Mouse (Mus musculus): ENCODE measurements around the gene Srm. TPM values are rescaled to one million over a fixed set of nuclear protein-coding genes. Genes with fewer than 3 reads are reported as not detected.
A peak's percentile ranks its signal among the peaks of the same experiment; 100 is the strongest.

The Srm gene
- polyA plus RNA-seq, 1 experiment = 143 TPM

DNA sequence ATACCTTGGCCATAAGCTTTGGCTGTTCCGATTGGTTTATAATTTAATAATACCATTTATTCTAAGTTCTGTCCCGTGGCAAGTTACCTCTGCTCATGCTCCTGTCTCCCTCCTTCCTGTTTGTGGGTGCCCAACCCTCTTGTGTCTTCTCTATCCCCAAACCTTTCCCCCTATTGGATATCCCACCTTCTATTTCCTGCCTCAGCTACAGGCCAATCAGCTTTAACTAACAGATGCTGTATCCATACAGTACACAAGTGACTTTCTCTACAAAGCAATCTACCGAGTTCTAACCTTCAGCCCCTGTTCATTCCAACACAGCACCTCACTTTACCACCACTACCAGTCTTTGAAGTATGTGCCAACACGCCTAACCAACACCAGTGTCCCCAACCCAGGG is 32.3 kb downstream of the Srm start:
- peaks cover 66% of the 10 kb centered on the region for H3K36me3 ChIP-seq (ENCODE audit: control insufficient read depth, insufficient read depth, low read length, poor library complexity, severe bottlenecking)
- H3K27me3 ChIP-seq (ENCODE audit: control insufficient read depth, insufficient read depth, low read length, poor library complexity, severe bottlenecking) = no peaks in the 10 kb centered on the region
- H3K27ac ChIP-seq (ENCODE audit: insufficient read depth, low read length) = 0 out of 2 replicates have a peak overlapping the region, but pooled peaks have one; percentile 16
- no peaks in the 10 kb centered on the region for H3K4me1 ChIP-seq (ENCODE audit: control insufficient read depth, insufficient read depth, low read length)
- H3K4me3 ChIP-seq (ENCODE audit: low read depth, low read length) = peak overlapping the region; percentile 63
- TF ChIP-seq EP300 (IDR thresholded peaks at IDR 0.05; ENCODE audit: insufficient read depth, low read depth, low read length) = no peak
- no peak for TF ChIP-seq POLR2A (IDR thresholded peaks at IDR 0.05; ENCODE audit: insufficient read depth, low read length)
- no peak for TF ChIP-seq CTCF (IDR thresholded peaks at IDR 0.05; ENCODE audit: low read depth, low read length)
- H3K9ac ChIP-seq (ENCODE audit: low read depth, poor library complexity, severe bottlenecking) = peak overlapping the region; percentile 99
- no peaks in the 10 kb centered on the region for H3K9me3 ChIP-seq (replicated peaks; ENCODE audit: control insufficient read depth, insufficient read depth, low read length, poor library complexity, severe bottlenecking)

GRCm38 (mm10) chr4:148625010-148625409 is 33.7 kb downstream of the Srm start:
- H3K27me3 ChIP-seq (ENCODE audit: control insufficient read depth, insufficient read depth, low read length, poor library complexity, severe bottlenecking) = no peaks in the 10 kb centered on the region
- no peak overlapping the region for H3K27ac ChIP-seq (ENCODE audit: insufficient read depth, low read length)
- H3K4me1 ChIP-seq (ENCODE audit: control insufficient read depth, insufficient read depth, low read length) = peaks cover 2% of the 10 kb centered on the region
- H3K9me3 ChIP-seq (replicated peaks; ENCODE audit: control insufficient read depth, insufficient read depth, low read length, poor library complexity, severe bottlenecking) = no peaks in the 10 kb centered on the region
- peaks cover 52% of the 10 kb centered on the region for H3K36me3 ChIP-seq (ENCODE audit: control insufficient read depth, insufficient read depth, low read length, poor library complexity, severe bottlenecking)
- H3K9ac ChIP-seq (ENCODE audit: low read depth, poor library complexity, severe bottlenecking) = peak overlapping the region; percentile 99
- TF ChIP-seq POLR2A (IDR thresholded peaks at IDR 0.05; ENCODE audit: insufficient read depth, low read length) = no peak
- TF ChIP-seq EP300 (IDR thresholded peaks at IDR 0.05; ENCODE audit: insufficient read depth, low read depth, low read length) = no peak
- TF ChIP-seq CTCF (IDR thresholded peaks at IDR 0.05; ENCODE audit: low read depth, low read length) = no peak
- peak overlapping the region; percentile 87 for H3K4me3 ChIP-seq (ENCODE audit: low read depth, low read length)

DNA sequence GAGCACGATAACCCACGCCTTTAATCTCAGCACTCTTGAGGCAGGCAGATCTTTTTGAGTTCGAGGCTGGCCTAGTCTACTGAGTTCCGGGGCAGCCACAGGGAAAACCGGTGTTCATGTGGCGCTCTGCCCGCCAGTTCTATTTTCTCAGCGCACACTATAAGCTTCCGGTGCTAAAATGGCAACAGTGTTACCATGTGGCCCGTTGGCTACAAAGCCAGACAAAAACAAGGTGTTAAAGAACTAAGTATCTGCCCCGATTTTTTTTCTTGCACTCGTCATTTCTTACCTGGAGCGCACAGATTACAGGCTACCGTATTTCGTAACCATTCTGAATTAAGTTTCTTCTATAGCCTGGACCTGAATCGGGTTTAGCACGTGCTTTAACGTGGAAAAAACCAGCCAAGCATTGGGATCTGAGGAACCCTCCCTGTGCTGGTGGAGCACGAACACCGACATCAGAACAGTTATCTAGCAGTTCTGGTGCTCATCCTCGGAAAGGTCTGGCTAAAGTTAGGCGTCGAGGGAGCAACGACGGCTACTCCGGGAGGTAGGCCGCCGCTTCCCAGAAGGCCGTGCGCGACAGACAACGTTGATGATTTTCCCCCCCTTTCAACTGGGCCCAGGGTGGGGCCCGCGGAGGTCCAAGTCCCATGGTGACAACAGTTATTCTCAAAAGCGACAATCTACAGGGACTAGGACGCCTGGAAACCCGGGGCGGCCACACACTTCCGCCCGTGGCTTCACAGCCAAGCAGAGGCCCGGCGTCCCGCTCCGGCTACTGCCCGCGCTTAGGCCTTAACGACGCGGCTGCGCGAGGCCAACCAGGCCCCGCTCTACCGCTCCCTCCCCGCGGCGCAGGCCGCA is 34.7 kb downstream of the Srm start:
- Histone ChIP-seq H3K9ac (ENCODE audit: low read depth, poor library complexity, severe bottlenecking) (peak overlapping the region; percentile 99), H3K27ac (ENCODE audit: insufficient read depth, low read length) (peak overlapping the region; percentile 71)

DNA sequence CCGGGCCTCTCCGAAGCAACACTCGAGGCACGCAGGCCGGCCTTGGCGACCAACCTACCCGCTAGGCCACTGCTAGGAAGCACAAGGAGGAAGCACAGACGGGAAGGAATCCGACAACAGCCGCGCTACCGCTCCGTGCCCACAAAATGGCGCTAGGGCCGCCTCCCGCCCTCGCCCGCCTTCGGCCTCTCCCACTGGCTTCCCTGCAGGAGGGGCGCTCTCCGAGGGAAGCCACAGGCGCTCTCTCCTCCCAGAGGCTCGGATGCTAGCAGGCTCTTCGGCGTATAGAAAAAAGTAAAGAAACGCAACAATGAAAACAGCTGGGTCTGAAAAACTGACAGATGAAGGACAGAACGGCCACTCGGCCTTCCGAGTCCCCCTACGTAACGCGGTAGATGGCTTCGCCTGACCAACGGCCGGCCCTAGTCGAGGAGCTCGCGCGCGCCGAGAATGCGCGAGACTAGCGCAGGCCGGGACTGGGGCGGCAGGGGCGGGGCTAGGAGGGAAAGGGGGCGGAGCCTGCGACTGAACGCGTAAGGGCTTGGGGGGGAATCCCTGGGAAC is 35.4 kb downstream of the Srm start, which contains the start of gene Tardbp:
Gene Tardbp, minus strand, starts transcription at position 397 of the 563 bp plus-strand sequence.
- H3K36me3 ChIP-seq (ENCODE audit: control insufficient read depth, insufficient read depth, low read length, poor library complexity, severe bottlenecking) = peaks cover 35% of the 10 kb centered on the region
- peak within 1 kb of the TSS; percentile 94 for H3K27ac ChIP-seq (ENCODE audit: insufficient read depth, low read length)
- no peaks in the 10 kb centered on the region for H3K9me3 ChIP-seq (replicated peaks; ENCODE audit: control insufficient read depth, insufficient read depth, low read length, poor library complexity, severe bottlenecking)
- no peaks in the 10 kb centered on the region for H3K27me3 ChIP-seq (ENCODE audit: control insufficient read depth, insufficient read depth, low read length, poor library complexity, severe bottlenecking)
- peak within 1 kb of the TSS; percentile 99 for H3K9ac ChIP-seq (ENCODE audit: low read depth, poor library complexity, severe bottlenecking)
- peak within 1 kb of the TSS; percentile 99 for H3K4me3 ChIP-seq (ENCODE audit: low read depth, low read length)
- H3K4me1 ChIP-seq (ENCODE audit: control insufficient read depth, insufficient read depth, low read length) = peaks cover 2% of the 10 kb centered on the region
- TF ChIP-seq POLR2A (IDR thresholded peaks at IDR 0.05; ENCODE audit: insufficient read depth, low read length) (peak; percentile 74), CTCF (IDR thresholded peaks at IDR 0.05; ENCODE audit: low read depth, low read length) (no peak)

More for the DNA sequence above, 34.7 kb downstream of the Srm start:
- Histone ChIP-seq H3K4me1 (ENCODE audit: control insufficient read depth, insufficient read depth, low read length) (peaks cover 2% of the 10 kb centered on the region), H3K4me3 (ENCODE audit: low read depth, low read length) (peak overlapping the region; percentile 99), H3K27me3 (ENCODE audit: control insufficient read depth, insufficient read depth, low read length, poor library complexity, severe bottlenecking) (no peaks in the 10 kb centered on the region), H3K9me3 (replicated peaks; ENCODE audit: control insufficient read depth, insufficient read depth, low read length, poor library complexity, severe bottlenecking) (no peaks in the 10 kb centered on the region), H3K36me3 (ENCODE audit: control insufficient read depth, insufficient read depth, low read length, poor library complexity, severe bottlenecking) (peaks cover 42% of the 10 kb centered on the region)
- TF ChIP-seq POLR2A (IDR thresholded peaks at IDR 0.05; ENCODE audit: insufficient read depth, low read length) = no peak
- no peak for TF ChIP-seq CTCF (IDR thresholded peaks at IDR 0.05; ENCODE audit: low read depth, low read length)
- TF ChIP-seq EP300 (IDR thresholded peaks at IDR 0.05; ENCODE audit: insufficient read depth, low read depth, low read length) = no peak

GRCm38 (mm10) chr4:148627246-148627645 is 35.9 kb downstream of the Srm start:
- peaks cover 30% of the 10 kb centered on the region for H3K36me3 ChIP-seq (ENCODE audit: control insufficient read depth, insufficient read depth, low read length, poor library complexity, severe bottlenecking)
- peak overlapping the region; percentile 94 for H3K27ac ChIP-seq (ENCODE audit: insufficient read depth, low read length)

More at GRCm38 (mm10) chr4:148627246-148627645, 35.9 kb downstream of the Srm start:
- TF ChIP-seq POLR2A (IDR thresholded peaks at IDR 0.05; ENCODE audit: insufficient read depth, low read length) (no peak), EP300 (IDR thresholded peaks at IDR 0.05; ENCODE audit: insufficient read depth, low read depth, low read length) (no peak), CTCF (IDR thresholded peaks at IDR 0.05; ENCODE audit: low read depth, low read length) (no peak)
- Histone ChIP-seq H3K9me3 (replicated peaks; ENCODE audit: control insufficient read depth, insufficient read depth, low read length, poor library complexity, severe bottlenecking) (no peaks in the 10 kb centered on the region), H3K9ac (ENCODE audit: low read depth, poor library complexity, severe bottlenecking) (peak overlapping the region; percentile 99), H3K27me3 (ENCODE audit: control insufficient read depth, insufficient read depth, low read length, poor library complexity, severe bottlenecking) (no peaks in the 10 kb centered on the region), H3K4me3 (ENCODE audit: low read depth, low read length) (peak overlapping the region; percentile 43), H3K4me1 (ENCODE audit: control insufficient read depth, insufficient read depth, low read length) (peaks cover 2% of the 10 kb centered on the region)

Data from ES-Bruce4 (cell line).